Comparison of ENCODE assay signal across 7 mouse cellular contexts in the genomic region with DNA sequence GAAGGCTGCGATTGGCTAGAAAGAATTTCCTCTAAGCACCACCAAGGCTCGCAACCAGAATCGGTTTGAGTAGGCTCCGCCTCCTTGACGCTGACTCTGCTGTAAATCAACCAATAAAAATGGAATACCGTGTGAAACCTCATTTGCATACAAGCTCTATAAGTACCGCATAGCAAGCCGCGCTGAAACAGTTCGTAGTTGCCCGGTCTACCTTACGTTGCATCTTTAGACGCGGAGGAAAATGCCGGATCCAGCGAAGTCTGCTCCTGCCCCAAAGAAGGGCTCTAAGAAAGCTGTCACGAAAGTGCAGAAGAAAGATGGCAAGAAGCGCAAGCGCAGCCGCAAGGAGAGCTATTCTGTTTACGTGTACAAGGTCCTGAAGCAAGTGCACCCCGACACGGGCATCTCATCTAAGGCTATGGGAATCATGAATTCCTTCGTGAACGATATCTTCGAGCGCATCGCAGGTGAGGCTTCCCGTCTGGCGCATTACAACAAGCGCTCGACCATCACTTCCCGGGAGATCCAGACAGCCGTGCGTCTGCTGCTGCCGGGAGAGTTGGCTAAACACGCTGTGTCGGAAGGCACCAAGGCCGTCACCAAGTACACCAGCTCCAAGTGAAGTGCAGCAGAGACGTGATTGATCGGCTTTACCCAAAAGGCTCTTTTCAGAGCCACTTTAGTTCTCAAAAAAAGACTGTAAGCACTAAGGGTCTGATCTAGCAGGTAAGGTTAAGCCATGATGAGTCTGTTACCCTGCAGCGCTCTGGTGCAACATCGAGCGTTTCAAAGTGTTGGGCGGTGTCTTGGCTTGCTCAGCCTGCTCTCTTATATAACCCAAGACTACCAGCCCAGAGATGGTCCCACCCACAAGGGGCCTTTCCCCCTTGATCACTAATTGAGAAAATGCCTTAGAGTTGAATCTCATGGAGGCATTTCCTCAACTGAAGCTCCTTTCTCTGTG. TPM values are rescaled to one million over a fixed set of nuclear protein-coding genes. Genes with fewer than 3 reads are reported as not detected.
A peak's percentile ranks its signal among the peaks of the same experiment; 100 is the strongest.
DNase-seq lines count a peak whose midpoint lies in the region; ATAC-seq and TF ChIP-seq lines count a peak whose summit lies in the region.

A gene (plus strand): TSS at position 242 of the 964 bp plus-strand sequence.

- H3K27ac ChIP-seq in intestine, postnatal 0 days (ENCODE audit: low read depth, low read length): peak within 1 kb of the TSS; percentile 87
- H3K27ac ChIP-seq in midbrain, embryonic 12.5 days (replicated peaks): peak within 1 kb of the TSS; percentile 96
- H3K27ac ChIP-seq in small intestine, adult 2 months (ENCODE audit: insufficient read depth, low read depth, low read length): peak within 1 kb of the TSS; percentile 97

- H3K4me3 ChIP-seq in intestine, postnatal 0 days (ENCODE audit: low read depth, low read length): peak within 1 kb of the TSS; percentile 43
- H3K4me3 ChIP-seq in midbrain, embryonic 12.5 days: peak within 1 kb of the TSS; percentile 55
- peak within 1 kb of the TSS; percentile 68 for H3K4me3 ChIP-seq in small intestine, adult 2 months (ENCODE audit: low read depth, low read length)

- peak within 1 kb of the TSS; percentile 51 for H3K9ac ChIP-seq in intestine, postnatal 0 days (ENCODE audit: low read depth, low read length)
- H3K9ac ChIP-seq in midbrain, embryonic 12.5 days (replicated peaks): peak within 1 kb of the TSS; percentile 77

- TF ChIP-seq CTCF in intestine, postnatal 0 days (IDR thresholded peaks at IDR 0.05; ENCODE audit: low read depth): no peak
- no peak for TF ChIP-seq CTCF in small intestine, adult 2 months (IDR thresholded peaks at IDR 0.05; ENCODE audit: extremely low read depth, insufficient read length, insufficient replicate concordance, low read depth, low read length)

- H3K27me3 ChIP-seq in intestine, postnatal 0 days (replicated peaks; ENCODE audit: control insufficient read depth, insufficient read depth, low read length): no peaks in the 10 kb centered on the region
- no peaks in the 10 kb centered on the region for H3K27me3 ChIP-seq in midbrain, embryonic 12.5 days
- no peaks in the 10 kb centered on the region for H3K27me3 ChIP-seq in small intestine, adult 2 months (ENCODE audit: control insufficient read depth, insufficient read depth, low read length)

- peak; percentile 93 for DNase-seq in adrenal gland, adult 8-10 months
- peak; percentile 96 for DNase-seq in embryo, embryonic 9.5 days (ENCODE audit: extremely low spot score)
- DNase-seq in gonadal fat pad, adult 2 months (ENCODE audit: low read depth): peak; percentile 84
- peak; percentile 87 for DNase-seq in left cerebral cortex, postnatal 4 days

- under 1% methylated on average over 45 of the region's 45 CpGs for WGBS in intestine, postnatal 0 days
- under 1% methylated on average over 45 of the region's 45 CpGs for WGBS in midbrain, embryonic 12.5 days
- under 1% methylated on average over 45 of the region's 45 CpGs for WGBS in small intestine, adult 2 months

- no peaks in the 10 kb centered on the region for H3K9me3 ChIP-seq in intestine, postnatal 0 days (ENCODE audit: control insufficient read depth)
- H3K9me3 ChIP-seq in midbrain, embryonic 12.5 days: no peaks in the 10 kb centered on the region

- intact Hi-C loops in left cerebral cortex, postnatal 4 days (cut with DNase I): loop anchor here (10.0 kb wide), 1 partner anchor 205 kb away; no protein-coding TSS in a partner anchor

- H3K4me2 ChIP-seq in intestine, postnatal 0 days (replicated peaks; ENCODE audit: low read depth): peak within 1 kb of the TSS; percentile 86
- peak within 1 kb of the TSS; percentile 80 for H3K4me2 ChIP-seq in midbrain, embryonic 12.5 days (replicated peaks)

- H3K4me1 ChIP-seq in intestine, postnatal 0 days (replicated peaks; ENCODE audit: control insufficient read depth, insufficient read depth, low read length): no peaks in the 10 kb centered on the region; the same call in 1 of the 2 replicates
- peaks cover 11% of the 10 kb centered on the region for H3K4me1 ChIP-seq in midbrain, embryonic 12.5 days
- peaks cover 2% of the 10 kb centered on the region; the same call in 1 of the 2 replicates for H3K4me1 ChIP-seq in small intestine, adult 2 months (ENCODE audit: control insufficient read depth, insufficient read depth, insufficient read length, low read length)

- no peaks in the 10 kb centered on the region for H3K36me3 ChIP-seq in intestine, postnatal 0 days (ENCODE audit: control insufficient read depth, insufficient read depth)
- H3K36me3 ChIP-seq in midbrain, embryonic 12.5 days: no peaks in the 10 kb centered on the region
- no peaks in the 10 kb centered on the region for H3K36me3 ChIP-seq in small intestine, adult 2 months (ENCODE audit: control insufficient read depth, insufficient read depth, low read length)

- TF ChIP-seq POLR2A in small intestine, adult 2 months (IDR thresholded peaks at IDR 0.05; ENCODE audit: low read depth, low read length): peak; percentile 98

- peak; percentile 92 for ATAC-seq in intestine, postnatal 0 days
- ATAC-seq in midbrain, embryonic 12.5 days (ENCODE audit: low FRiP score, low read depth): peak; percentile 96

RNA-seq across cellular contexts. Expression of the gene that starts here (rescaled TPM):
- total RNA-seq in adrenal gland, adult 8-10 months (2022): 100 to 1,000 TPM in 1 of 4 experiments, 10 to 100 TPM in 3; 70.8 to 139 (median 88.2) TPM
- polyA plus RNA-seq in gonadal fat pad, adult 2 months (2012; rRNA removed): 1.4 and 3.6 TPM in 2 replicates
- polyA plus RNA-seq in intestine, postnatal 0 days (2015; fragmentation: Nextera tagmentation; extraction: Ambion mirVana): 2.3 and 3.9 TPM in 2 replicates
- 100 to 1,000 TPM; 306 to 312 TPM for total RNA-seq in left cerebral cortex, postnatal 4 days (2021)
- polyA plus RNA-seq in midbrain, embryonic 12.5 days (2016; fragmentation: Nextera tagmentation; extraction: Ambion mirVana): 18.3 and 20.1 TPM in 2 replicates
- polyA plus RNA-seq in small intestine, adult 2 months (2012; rRNA removed): 8.4 and 8.7 TPM in 2 replicates

Comparison
In these comparisons a context has a peak if more than half of its experiments do, and no peak if none do; other contexts are left out.
1. Peak in every context shown above with its lines: DNase-seq, ATAC-seq, H3K4me3 ChIP-seq and H3K27ac ChIP-seq.